Mouse (Mus musculus) bone marrow, adult 2 months (tissue): ENCODE measurements at regions not wholly inside any gene's neighbourhood (a gene's known extent, or its start where the extent isn't known, plus 50 kb on each side); places are given as distances from the start of the nearest gene placed in this dataset.

Experiments
- H3K27ac ChIP-seq: fragments of 200-500 bp; 2 replicates; pipeline ENCODE4 v1.5.1; 2012; ENCODE audit warnings: low read depth, mild to moderate bottlenecking, control low read depth, inconsistent platforms, low read length; ENCODE audit not compliant: control insufficient read depth, poor library complexity, insufficient read depth
- H3K4me1 ChIP-seq: fragments of 200-500 bp; 2 replicates; pipeline ENCODE4 v1.6.1; 2011; ENCODE audit warnings: low read length; ENCODE audit not compliant: control insufficient read depth, insufficient read depth
- H3K4me3 ChIP-seq: fragments of 200-500 bp; replicated peaks from 2 replicates; pipeline ENCODE3; 2011; ENCODE audit warnings: mild to moderate bottlenecking, low read depth, low read length, control low read depth; ENCODE audit not compliant: control insufficient read depth
- CTCF ChIP-seq: fragments of 200-500 bp; IDR thresholded peaks from 2 replicates; pipeline ENCODE4 v1.5.1; 2011; ENCODE audit warnings: low read length, control low read depth; ENCODE audit not compliant: control insufficient read depth, insufficient read depth
- POLR2A ChIP-seq: fragments of 200-500 bp; IDR thresholded peaks from 2 replicates; pipeline ENCODE4 v1.6.1; 2011; ENCODE audit warnings: low read depth, mild to moderate bottlenecking, control low read depth, low read length, borderline replicate concordance; ENCODE audit not compliant: control insufficient read depth
- WGBS: fragments of 180-500 bp; shearing (Covaris S2); methylation state at CpG from one replicate; pipeline ENCODE4 v1.1.7; 2018; 5-methylcytosine and 5-hydroxymethylcytosine counted together

GRCm38 (mm10) chr14:56313969-56314368, 50.9 kb upstream of the Atp12a start:
- H3K27ac ChIP-seq = no peak overlapping the region
- WGBS = 85% methylated on average over 9 of the region's 9 CpGs
- TF ChIP-seq POLR2A (no peak), CTCF (no peak)
- H3K4me3 ChIP-seq = no peak overlapping the region
- no peaks in the 10 kb centered on the region for H3K4me1 ChIP-seq

- Histone ChIP-seq H3K27ac (no peak overlapping the region), H3K4me3 (no peak overlapping the region), H3K4me1 (no peaks in the 10 kb centered on the region)
- TF ChIP-seq CTCF (peak; percentile 74), POLR2A (no peak)
- 4% methylated on average over 7 of the region's 7 CpGs for WGBS
Measured at GRCm38 (mm10) chr14:56314459-56314858, 50.4 kb upstream of the Atp12a start.
